Comparison of ENCODE assay signal across 8 mouse cellular contexts in the genomic region with DNA sequence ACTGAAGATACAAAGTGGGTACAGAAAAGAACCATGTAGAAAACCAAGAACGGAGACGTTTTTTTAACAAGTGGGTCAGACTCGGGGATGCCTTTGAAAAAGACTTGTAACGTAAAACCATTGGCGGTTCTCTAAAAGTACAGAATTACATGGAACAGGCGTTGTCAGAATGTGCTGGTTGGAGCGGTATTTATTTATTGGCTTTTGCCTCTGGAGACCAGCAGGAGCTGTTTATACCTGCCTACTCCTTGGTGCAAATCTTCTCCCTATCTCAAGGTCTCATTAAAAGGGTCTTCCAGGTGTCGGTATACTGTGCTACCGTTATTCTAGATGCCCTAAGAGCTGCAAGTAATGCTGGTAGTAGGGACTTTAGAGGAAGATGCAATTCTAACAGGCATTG.
DNase-seq lines count a peak whose midpoint lies in the region; TF ChIP-seq lines count a peak whose summit lies in the region.

No protein-coding gene starts in this region.

- under 1% methylated on average over 9 of the region's 9 CpGs for WGBS in hindbrain, embryonic 10.5 days
- WGBS in midbrain, embryonic 10.5 days = under 1% methylated on average over 9 of the region's 9 CpGs

- peak overlapping the region; percentile 74 for H3K27ac ChIP-seq in cortical plate, adult 2 months (ENCODE audit: insufficient read depth, low read length)
- no peak overlapping the region; the same call in 1 of the 2 replicates for H3K27ac ChIP-seq in hindbrain, embryonic 10.5 days
- 0 out of 2 replicates have a peak overlapping the region, but pooled peaks have one; percentile 46 for H3K27ac ChIP-seq in midbrain, embryonic 10.5 days (replicated peaks)

- H3K9me3 ChIP-seq in hindbrain, embryonic 10.5 days = no peaks in the 10 kb centered on the region
- H3K9me3 ChIP-seq in midbrain, embryonic 10.5 days (replicated peaks) = no peaks in the 10 kb centered on the region

- peaks cover 99% of the 10 kb centered on the region for H3K27me3 ChIP-seq in hindbrain, embryonic 10.5 days (ENCODE audit: insufficient read depth, poor library complexity, severe bottlenecking)
- peaks cover 98% of the 10 kb centered on the region for H3K27me3 ChIP-seq in midbrain, embryonic 10.5 days (ENCODE audit: low read depth, poor library complexity, severe bottlenecking)

- peak overlapping the region; percentile 25 for H3K4me3 ChIP-seq in cortical plate, adult 2 months (ENCODE audit: insufficient read depth, low read length)
- H3K4me3 ChIP-seq in hindbrain, embryonic 10.5 days = peak overlapping the region; percentile 50
- peak overlapping the region; percentile 50 for H3K4me3 ChIP-seq in midbrain, embryonic 10.5 days

- no peaks in the 10 kb centered on the region for H3K36me3 ChIP-seq in hindbrain, embryonic 10.5 days
- no peaks in the 10 kb centered on the region for H3K36me3 ChIP-seq in midbrain, embryonic 10.5 days

- TF ChIP-seq POLR2A in cortical plate, adult 2 months (IDR thresholded peaks at IDR 0.05; ENCODE audit: extremely low read depth, insufficient read depth, low read length) = no peak

- peak; percentile 46 for DNase-seq in cerebellum, adult 9-11 months
- no peak for DNase-seq in cerebellum, adult 11-12 months
- peak; percentile 37 for DNase-seq in hindbrain, embryonic 10.5 days (ENCODE audit: low spot score)
- DNase-seq in midbrain, embryonic 10.5 days (ENCODE audit: low spot score) = no peak
- no peak for DNase-seq in frontal cortex, postnatal 36 days (ENCODE audit: low spot score in 2 of 2)
- no peak for DNase-seq in right cerebral cortex, postnatal 14 days
- no peak for DNase-seq in adrenal gland, adult 2 months

- no peak for TF ChIP-seq CTCF in cortical plate, adult 2 months (IDR thresholded peaks at IDR 0.05; ENCODE audit: extremely low read depth, insufficient read depth, low read length)

- peaks cover 3% of the 10 kb centered on the region; the same call in 1 of the 2 replicates for H3K4me1 ChIP-seq in cortical plate, adult 2 months (ENCODE audit: control insufficient read depth, insufficient read depth, low read length)
- H3K4me1 ChIP-seq in hindbrain, embryonic 10.5 days (replicated peaks) = peaks cover 34% of the 10 kb centered on the region
- peaks cover 40% of the 10 kb centered on the region for H3K4me1 ChIP-seq in midbrain, embryonic 10.5 days

Comparison
In these comparisons a context has a peak if more than half of its experiments do, and no peak if none do; other contexts are left out.
1. DNase-seq: peak in cerebellum, adult 9-11 months (single experiment) and hindbrain, embryonic 10.5 days (single experiment); none in cerebellum, adult 11-12 months (single experiment), midbrain, embryonic 10.5 days (single experiment), frontal cortex, postnatal 36 days (0 of 2), right cerebral cortex, postnatal 14 days (single experiment) and adrenal gland, adult 2 months (single experiment).
2. Peak in every context shown above with its lines, with median percentiles within 50 percentile points of each other: H3K4me3 ChIP-seq.